Mouse (Mus musculus) lung, adult 2 months (tissue): Measurements from ENCODE around the gene Gnb1.

Source experiments
- CTCF ChIP-seq: fragments of 200-500 bp; IDR thresholded peaks from 2 replicates; pipeline ENCODE4 v1.5.1; 2011; ENCODE audit warnings: mild to moderate bottlenecking, low read length, control low read depth; ENCODE audit not compliant: insufficient read depth
- POLR2A ChIP-seq: fragments of 200-500 bp; IDR thresholded peaks from 2 replicates; pipeline ENCODE4 v1.6.1; 2011; ENCODE audit warnings: low read depth, mild to moderate bottlenecking, control low read depth, low read length, borderline replicate concordance; ENCODE audit errors: extremely low read depth

GRCm38 (mm10) chr4:155464061-155464460 is 27.1 kb upstream of the Gnb1 start:
- TF ChIP-seq CTCF (no peak), POLR2A (no peak)
